Mouse (Mus musculus) testis, adult 2 months (tissue): ENCODE measurements around the gene Mtnr1b.

Source experiments
- CTCF ChIP-seq: fragments of 200-500 bp; IDR thresholded peaks from 2 replicates; pipeline ENCODE4 v1.5.1; 2012; ENCODE audit warnings: low read depth, mild to moderate bottlenecking, inconsistent platforms, low read length, moderate library complexity; ENCODE audit not compliant: control insufficient read depth, insufficient read depth, insufficient replicate concordance
- POLR2A ChIP-seq: fragments of 200-500 bp; IDR thresholded peaks from 2 replicates; pipeline ENCODE4 v1.6.1; 2012; ENCODE audit warnings: low read depth, mild to moderate bottlenecking, inconsistent platforms, low read length, moderate library complexity; ENCODE audit not compliant: control insufficient read depth

GRCm38 (mm10) chr9:15781936-15782335, 92.4 kb downstream of the Mtnr1b start:
- TF ChIP-seq CTCF, result no peak
- TF ChIP-seq POLR2A, result no peak
